Mouse (Mus musculus): ENCODE measurements at regions not wholly inside any gene's neighbourhood (a gene's known extent, or its start where the extent isn't known, plus 50 kb on each side); places are given as distances from the start of the nearest gene placed in this dataset.

- no peaks in the 10 kb centered on the region for H3K27me3 ChIP-seq (replicated peaks; ENCODE audit: control insufficient read depth, insufficient read depth, low read length)
- 22% methylated on average over 18 of the region's 18 CpGs for WGBS
- peak; percentile 21 for DNase-seq
- H3K27ac ChIP-seq (ENCODE audit: insufficient read depth, low read depth, low read length) = no peak overlapping the region
- H3K4me3 ChIP-seq (ENCODE audit: insufficient read depth, low read depth, low read length) = no peak overlapping the region
- no peaks in the 10 kb centered on the region for H3K36me3 ChIP-seq (ENCODE audit: control insufficient read depth, insufficient read depth, low read length)
- TF ChIP-seq CTCF (conservative IDR thresholded peaks at IDR 0.05; ENCODE audit: insufficient read depth, insufficient read length, low read depth, low read length) (no peak), POLR2A (IDR thresholded peaks at IDR 0.05; ENCODE audit: low read depth, low read length) (no peak)
- no peaks in the 10 kb centered on the region for H3K4me1 ChIP-seq (ENCODE audit: control insufficient read depth, insufficient read depth, low read length)
Observed at GRCm38 (mm10) chr6:89242371-89243288, 119.8 kb downstream of the Plxna1 start.

GRCm38 (mm10) chr6:89245506-89245905 is 116.9 kb downstream of the Plxna1 start:
- H3K4me3 ChIP-seq (ENCODE audit: insufficient read depth, low read depth, low read length) = no peak overlapping the region
- 62% methylated on average over 8 of the region's 8 CpGs for WGBS
- TF ChIP-seq CTCF (conservative IDR thresholded peaks at IDR 0.05; ENCODE audit: insufficient read depth, insufficient read length, low read depth, low read length) = no peak
- no peak for TF ChIP-seq POLR2A (IDR thresholded peaks at IDR 0.05; ENCODE audit: low read depth, low read length)
- no peak overlapping the region for H3K27ac ChIP-seq (ENCODE audit: insufficient read depth, low read depth, low read length)
- no peak for DNase-seq
- H3K27me3 ChIP-seq (replicated peaks; ENCODE audit: control insufficient read depth, insufficient read depth, low read length) = no peaks in the 10 kb centered on the region
- no peaks in the 10 kb centered on the region for H3K36me3 ChIP-seq (ENCODE audit: control insufficient read depth, insufficient read depth, low read length)
- no peaks in the 10 kb centered on the region for H3K4me1 ChIP-seq (ENCODE audit: control insufficient read depth, insufficient read depth, low read length)

GRCm38 (mm10) chr6:89246261-89246660 is 116.2 kb downstream of the Plxna1 start:
- Histone ChIP-seq H3K36me3 (ENCODE audit: control insufficient read depth, insufficient read depth, low read length) (no peaks in the 10 kb centered on the region), H3K27me3 (replicated peaks; ENCODE audit: control insufficient read depth, insufficient read depth, low read length) (no peaks in the 10 kb centered on the region), H3K27ac (ENCODE audit: insufficient read depth, low read depth, low read length) (no peak overlapping the region), H3K4me3 (ENCODE audit: insufficient read depth, low read depth, low read length) (no peak overlapping the region), H3K4me1 (ENCODE audit: control insufficient read depth, insufficient read depth, low read length) (no peaks in the 10 kb centered on the region)
- 80% methylated on average over 5 of the region's 5 CpGs for WGBS
- DNase-seq = no peak
- TF ChIP-seq POLR2A (IDR thresholded peaks at IDR 0.05; ENCODE audit: low read depth, low read length) (no peak), CTCF (conservative IDR thresholded peaks at IDR 0.05; ENCODE audit: insufficient read depth, insufficient read length, low read depth, low read length) (no peak)

- WGBS = 89% methylated on average over 9 of the region's 9 CpGs
- no peaks in the 10 kb centered on the region for H3K36me3 ChIP-seq (ENCODE audit: control insufficient read depth, insufficient read depth, low read length)
- no peak for TF ChIP-seq POLR2A (IDR thresholded peaks at IDR 0.05; ENCODE audit: low read depth, low read length)
- TF ChIP-seq CTCF (conservative IDR thresholded peaks at IDR 0.05; ENCODE audit: insufficient read depth, insufficient read length, low read depth, low read length) = no peak
Observed at GRCm38 (mm10) chr6:89248574-89248973, 113.8 kb downstream of the Plxna1 start.

GRCm38 (mm10) chr6:89249303-89249702 is 113.1 kb downstream of the Plxna1 start:
- no peak for DNase-seq
- H3K4me3 ChIP-seq (ENCODE audit: insufficient read depth, low read depth, low read length) = no peak overlapping the region
- WGBS = 77% methylated on average over 8 of the region's 8 CpGs
- no peak overlapping the region for H3K27ac ChIP-seq (ENCODE audit: insufficient read depth, low read depth, low read length)
- TF ChIP-seq CTCF (conservative IDR thresholded peaks at IDR 0.05; ENCODE audit: insufficient read depth, insufficient read length, low read depth, low read length) (no peak), POLR2A (IDR thresholded peaks at IDR 0.05; ENCODE audit: low read depth, low read length) (no peak)
- H3K27me3 ChIP-seq (replicated peaks; ENCODE audit: control insufficient read depth, insufficient read depth, low read length) = no peaks in the 10 kb centered on the region
- H3K36me3 ChIP-seq (ENCODE audit: control insufficient read depth, insufficient read depth, low read length) = no peaks in the 10 kb centered on the region
- no peaks in the 10 kb centered on the region for H3K4me1 ChIP-seq (ENCODE audit: control insufficient read depth, insufficient read depth, low read length)

More at GRCm38 (mm10) chr6:89248574-89248973, 113.8 kb downstream of the Plxna1 start:
- no peaks in the 10 kb centered on the region for H3K27me3 ChIP-seq (replicated peaks; ENCODE audit: control insufficient read depth, insufficient read depth, low read length)
- no peaks in the 10 kb centered on the region for H3K4me1 ChIP-seq (ENCODE audit: control insufficient read depth, insufficient read depth, low read length)
- no peak overlapping the region for H3K27ac ChIP-seq (ENCODE audit: insufficient read depth, low read depth, low read length)
- no peak for DNase-seq
- no peak overlapping the region for H3K4me3 ChIP-seq (ENCODE audit: insufficient read depth, low read depth, low read length)

- no peak overlapping the region for H3K4me3 ChIP-seq (ENCODE audit: insufficient read depth, low read depth, low read length)
- 84% methylated on average over 4 of the region's 4 CpGs for WGBS
- no peaks in the 10 kb centered on the region for H3K27me3 ChIP-seq (replicated peaks; ENCODE audit: control insufficient read depth, insufficient read depth, low read length)
- H3K36me3 ChIP-seq (ENCODE audit: control insufficient read depth, insufficient read depth, low read length) = no peaks in the 10 kb centered on the region
- DNase-seq = no peak
- H3K4me1 ChIP-seq (ENCODE audit: control insufficient read depth, insufficient read depth, low read length) = no peaks in the 10 kb centered on the region
- no peak for TF ChIP-seq POLR2A (IDR thresholded peaks at IDR 0.05; ENCODE audit: low read depth, low read length)
- no peak for TF ChIP-seq CTCF (conservative IDR thresholded peaks at IDR 0.05; ENCODE audit: insufficient read depth, insufficient read length, low read depth, low read length)
- H3K27ac ChIP-seq (ENCODE audit: insufficient read depth, low read depth, low read length) = no peak overlapping the region
Observed at GRCm38 (mm10) chr6:89251641-89252040, 110.8 kb downstream of the Plxna1 start.

GRCm38 (mm10) chr6:89256022-89256421 is 106.4 kb downstream of the Plxna1 start:
- 38% methylated on average over 4 of the region's 4 CpGs for WGBS
- Histone ChIP-seq H3K4me1 (ENCODE audit: control insufficient read depth, insufficient read depth, low read length) (no peaks in the 10 kb centered on the region), H3K36me3 (ENCODE audit: control insufficient read depth, insufficient read depth, low read length) (no peaks in the 10 kb centered on the region), H3K27ac (ENCODE audit: insufficient read depth, low read depth, low read length) (no peak overlapping the region), H3K27me3 (replicated peaks; ENCODE audit: control insufficient read depth, insufficient read depth, low read length) (no peaks in the 10 kb centered on the region), H3K4me3 (ENCODE audit: insufficient read depth, low read depth, low read length) (no peak overlapping the region)
- TF ChIP-seq POLR2A (IDR thresholded peaks at IDR 0.05; ENCODE audit: low read depth, low read length) (no peak), CTCF (conservative IDR thresholded peaks at IDR 0.05; ENCODE audit: insufficient read depth, insufficient read length, low read depth, low read length) (no peak)
- no peak for DNase-seq

All from kidney, adult 2 months (tissue).